Mouse (Mus musculus) adrenal gland, postnatal 36 days (tissue): ENCODE measurements around the gene Hsf2. TPM values are rescaled to one million over a fixed set of nuclear protein-coding genes. Genes with fewer than 3 reads are reported as not detected.
A peak's percentile ranks its signal among the peaks of the same experiment; 100 is the strongest.

Experiments used
- DNase-seq, 2 experiments: peaks; one replicate each; pipeline ENCODE4 v3.0.0; 2021; ENCODE audit warnings: mixed read lengths in 1 of 2
- long read RNA-seq, 2 experiments: library from polyadenylated mRNA; stranded (forward); transcript quantifications; one replicate each; pipeline ENCODE4 v2.0.0; 2021; ENCODE audit warnings: borderline sequencing depth in 2 of 2
- total RNA-seq, 2 experiments: library from RNA; stranded (reverse); gene quantifications; 2 replicates each; pipeline ENCODE4 v1.2.3; 2021

Hsf2 gene
- total RNA-seq = 10 to 100 TPM; 14.9 to 16.5 TPM
- long read RNA-seq, experiment 1, partial matches to known transcripts = 0 of 8 reads
- long read RNA-seq, experiment 1, other reads (novel, unspliced or antisense) = 7 of 8 reads
- long read RNA-seq, experiment 2 = 0 reads

DNA sequence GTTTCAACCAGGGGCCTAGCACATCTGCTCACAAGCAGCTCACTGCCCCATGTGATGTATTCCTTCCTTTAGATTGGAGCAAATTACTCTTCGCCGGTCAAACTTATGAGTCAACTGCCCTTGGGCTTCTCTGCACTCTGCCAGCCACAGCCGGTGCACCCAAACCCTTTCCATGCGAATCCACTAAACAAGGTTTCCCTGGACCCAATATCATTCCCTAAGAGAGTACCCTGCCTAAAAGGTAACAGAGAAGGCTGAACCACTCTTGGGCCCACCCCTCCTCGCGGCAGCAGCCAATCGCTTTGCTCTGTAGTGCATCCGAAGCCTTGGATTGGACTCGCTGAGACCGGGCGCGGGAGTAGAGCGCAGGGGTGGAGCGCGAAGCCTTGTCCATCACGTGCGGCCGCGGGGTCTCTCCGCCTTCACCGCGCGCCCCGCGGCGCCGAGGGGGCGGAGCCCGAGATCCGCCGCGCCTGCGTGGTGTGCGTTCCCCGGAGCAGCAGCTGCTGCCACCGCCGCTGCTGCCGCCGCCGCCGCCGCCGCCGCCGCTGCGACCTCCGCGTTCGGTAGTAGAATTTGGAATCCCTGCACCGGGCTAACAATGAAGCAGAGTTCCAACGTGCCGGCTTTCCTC, at the start of gene Hsf2:
Hsf2 (plus strand) TSS at position 478 of the 634 bp plus-strand sequence.
- peak; percentile 97 to 98 for DNase-seq

GRCm38 (mm10) chr10:57437898-57438297, 48.3 kb upstream of the Hsf2 start:
- DNase-seq = peak in 1 of 2 experiments; percentile 10

GRCm38 (mm10) chr10:57441049-57441448, 45.1 kb upstream of the Hsf2 start:
- DNase-seq = no peak

DNA sequence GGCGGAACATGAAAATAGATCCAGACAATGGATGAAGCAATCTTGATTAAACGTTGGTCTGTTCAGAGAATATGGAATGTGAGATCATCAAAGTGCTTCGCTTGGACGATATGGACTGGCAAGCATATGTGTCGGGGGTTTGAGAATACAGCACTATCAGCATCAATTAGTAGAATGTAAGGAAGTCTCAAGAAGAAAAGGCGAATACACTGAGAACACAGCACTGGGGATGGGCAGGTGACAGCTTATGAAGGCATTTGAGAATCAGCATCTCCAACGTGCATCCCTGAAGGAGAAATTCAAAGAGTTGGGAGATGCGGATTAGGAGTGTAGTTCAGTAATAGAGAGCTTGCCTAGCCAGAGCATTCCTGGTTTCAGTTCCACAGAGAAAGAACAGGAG, 41.8 kb upstream of the Hsf2 start:
- DNase-seq = no peak

- no peak for DNase-seq
These were observed 40.5 kb upstream of the Hsf2 start for GRCm38 (mm10) chr10:57445655-57446054.

- no peak for DNase-seq
These were observed 38.5 kb upstream of the Hsf2 start for GRCm38 (mm10) chr10:57447657-57448050.

GRCm38 (mm10) chr10:57448051-57448716, 38.0 kb upstream of the Hsf2 start:
- peak; percentile 80 to 88 for DNase-seq

- DNase-seq = peak; percentile 32 to 56
These were observed 22.9 kb upstream of the Hsf2 start for GRCm38 (mm10) chr10:57463298-57463697.

DNA sequence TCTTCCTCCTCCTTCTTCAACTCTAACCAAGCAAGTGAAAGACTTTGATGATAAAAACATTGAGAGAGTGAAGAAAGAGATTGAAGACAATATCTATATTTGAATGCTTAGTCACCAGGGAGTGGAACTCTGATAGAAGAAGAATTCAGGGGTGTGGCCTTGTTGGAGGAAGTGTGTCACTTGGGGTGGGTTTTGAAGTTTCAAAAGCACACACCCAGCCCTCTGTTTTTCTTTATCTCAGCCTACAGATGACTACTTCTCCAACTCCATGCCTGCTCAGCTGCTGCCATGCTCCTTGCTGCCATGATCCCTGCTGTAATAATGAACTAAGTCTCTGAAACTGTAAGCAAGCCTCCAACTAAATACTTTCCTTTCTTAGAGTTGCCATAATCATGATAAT, 20.4 kb upstream of the Hsf2 start:
- DNase-seq = no peak

- DNase-seq = peak in 1 of 2 experiments; percentile 7
These were observed 8.9 kb upstream of the Hsf2 start for GRCm38 (mm10) chr10:57477121-57477843.

DNA sequence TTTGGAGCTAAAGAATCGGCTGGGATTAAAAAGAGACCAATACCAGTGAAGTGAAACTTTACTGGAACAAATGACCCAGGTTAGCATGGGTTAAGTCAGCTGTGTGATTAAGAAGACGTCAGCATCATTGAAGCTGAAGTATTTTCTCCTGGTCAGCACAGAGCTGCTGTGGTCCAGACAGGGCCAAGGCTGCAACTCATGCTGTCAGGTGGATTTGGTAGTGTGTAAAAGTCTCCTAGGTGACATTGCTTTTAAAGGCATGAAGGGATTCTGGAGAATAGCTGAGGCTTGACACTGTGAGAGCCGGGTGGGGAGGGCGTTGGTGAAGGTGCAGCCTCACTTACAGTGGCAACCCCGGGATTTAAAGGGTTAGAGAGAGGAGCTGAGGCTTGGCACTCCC, 4.5 kb upstream of the Hsf2 start:
- no peak for DNase-seq

GRCm38 (mm10) chr10:57484741-57485140, 1.4 kb upstream of the Hsf2 start:
- no peak for DNase-seq

DNA sequence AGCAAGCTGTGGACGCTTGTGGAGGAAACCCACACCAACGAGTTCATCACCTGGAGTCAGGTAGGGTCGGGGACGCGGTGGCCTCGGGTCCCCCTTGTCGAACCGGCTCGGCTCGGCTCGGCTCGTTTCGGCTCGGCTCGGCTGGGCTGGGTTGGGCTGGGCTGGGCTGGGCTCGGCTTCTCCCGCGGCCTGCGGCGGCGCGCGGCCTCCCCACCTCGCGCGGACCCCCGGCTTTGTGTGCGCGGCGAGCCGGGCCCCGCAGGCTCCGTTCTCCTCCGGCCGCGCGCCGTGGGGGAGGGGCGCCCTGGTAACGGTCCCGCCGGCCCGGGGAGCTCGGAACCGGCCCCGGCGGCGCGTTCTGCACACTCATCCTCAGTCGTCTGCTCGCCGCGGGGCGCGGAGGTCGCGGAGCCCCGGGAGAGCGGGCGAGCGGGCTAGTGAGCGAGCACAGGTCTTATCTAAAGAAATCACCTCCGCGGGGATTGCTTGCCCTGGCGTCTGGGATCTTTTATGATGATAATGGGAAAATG, 422 bp downstream of the Hsf2 start:
- DNase-seq = peak; percentile 80 to 85

GRCm38 (mm10) chr10:57487201-57487600, 1.0 kb downstream of the Hsf2 start:
- peak in 1 of 2 experiments; percentile 4 for DNase-seq

DNA sequence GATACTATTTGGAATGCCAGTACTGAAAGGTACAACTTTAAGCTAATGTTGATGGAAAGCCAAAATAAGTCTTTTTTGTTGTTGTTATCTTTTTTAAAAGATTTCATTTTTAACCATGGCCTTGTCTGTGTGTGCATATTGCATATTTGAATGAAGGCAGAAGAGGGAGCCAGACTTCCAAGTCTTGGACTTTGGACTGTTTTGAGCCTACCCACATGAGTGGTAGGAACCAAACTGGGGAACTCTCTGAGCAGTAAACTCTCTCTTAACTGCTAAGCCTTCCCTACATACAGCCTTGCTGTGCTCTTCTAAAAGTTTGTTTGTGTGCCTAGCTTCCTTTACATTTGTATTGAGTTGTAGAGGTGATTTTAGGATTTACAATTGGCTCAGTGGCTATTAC, 2.4 kb downstream of the Hsf2 start:
- DNase-seq = no peak

GRCm38 (mm10) chr10:57492050-57492449, 5.9 kb downstream of the Hsf2 start:
- no peak for DNase-seq

GRCm38 (mm10) chr10:57499414-57500156, 13.4 kb downstream of the Hsf2 start:
- no peak for DNase-seq

GRCm38 (mm10) chr10:57514616-57515015, 28.4 kb downstream of the Hsf2 start:
- no peak for DNase-seq

- peak in 1 of 2 experiments; percentile 9 for DNase-seq
These were observed 29.1 kb downstream of the Hsf2 start for GRCm38 (mm10) chr10:57515278-57515677.

- no peak for DNase-seq
These were observed 40.3 kb downstream of the Hsf2 start for GRCm38 (mm10) chr10:57526469-57526868.

GRCm38 (mm10) chr10:57531076-57531475, 44.9 kb downstream of the Hsf2 start:
- peak in 1 of 2 experiments; percentile 4 for DNase-seq
